ENCODE assay signal across 8 mouse cellular contexts in genomic region chr4:152647620-152648019, GRCm38 (mm10).
DNase-seq lines count a peak whose midpoint lies in the region; ATAC-seq lines count a peak whose summit lies in the region.

No protein-coding gene starts in this region.

- H3K4me3 ChIP-seq in kidney, embryonic 14.5 days (ENCODE audit: low read length): no peak overlapping the region

- H3K27ac ChIP-seq in kidney, embryonic 14.5 days (ENCODE audit: low read depth, low read length): no peak overlapping the region

- 50% methylated on average over 7 of the region's 7 CpGs for WGBS in kidney, embryonic 14.5 days

- peak; percentile 50 for DNase-seq in left cerebral cortex, postnatal 4 days
- no peak for DNase-seq in left cerebral cortex, postnatal 10 days (ENCODE audit: extremely low spot score in 1 of 2, low spot score in 2 of 2)
- peak; percentile 85 for DNase-seq in R1 (ENCODE audit: low read depth, low spot score)
- DNase-seq in ovary, postnatal 14 days (ENCODE audit: low spot score): no peak
- DNase-seq in right cerebral cortex, postnatal 25 days: no peak
- DNase-seq in spleen, postnatal 36 days (ENCODE audit: low spot score in 2 of 2): no peak

- peak; percentile 57; the same call in 1 of the 2 replicates for ATAC-seq in cerebellum, adult (ENCODE audit: insufficient number of reproducible peaks, low FRiP score, low TSS enrichment)
- peak; percentile 49; the same call in 1 of the 2 replicates for ATAC-seq in kidney, embryonic 14.5 days (ENCODE audit: low FRiP score, low TSS enrichment)

- intact Hi-C loops in left cerebral cortex, postnatal 4 days (cut with DNase I): no loop called here
- intact Hi-C loops in left cerebral cortex, postnatal 10 days (cut with DNase I): no loop called here

- H3K27me3 ChIP-seq in kidney, embryonic 14.5 days (ENCODE audit: control insufficient read depth, insufficient read depth, low read length): no peaks in the 10 kb centered on the region

- no peak overlapping the region for H3K4me2 ChIP-seq in kidney, embryonic 14.5 days (replicated peaks; ENCODE audit: low read depth, low read length)

- no peaks in the 10 kb centered on the region for H3K36me3 ChIP-seq in kidney, embryonic 14.5 days (ENCODE audit: control insufficient read depth, insufficient read depth, low read length)

- no peaks in the 10 kb centered on the region for H3K9me3 ChIP-seq in kidney, embryonic 14.5 days (ENCODE audit: control insufficient read depth, low read length)

- no peaks in the 10 kb centered on the region for H3K4me1 ChIP-seq in kidney, embryonic 14.5 days (ENCODE audit: control insufficient read depth, insufficient read depth, low read length)

- H3K9ac ChIP-seq in kidney, embryonic 14.5 days (ENCODE audit: low read depth, low read length): no peak overlapping the region

Comparison
In these comparisons a context has a peak if more than half of its experiments do, and no peak if none do; other contexts are left out.
1. DNase-seq: peak in left cerebral cortex, postnatal 4 days (single experiment) and R1 (single experiment); none in left cerebral cortex, postnatal 10 days (0 of 2), ovary, postnatal 14 days (single experiment), right cerebral cortex, postnatal 25 days (single experiment) and spleen, postnatal 36 days (0 of 2).